Mouse (Mus musculus): ENCODE results near the gene Peli1. TPM values are rescaled to one million over a fixed set of nuclear protein-coding genes. Genes with fewer than 3 reads are reported as not detected.
"Not testable (repeated sequence)": the region's sequence is repeated elsewhere in the genome, so short reads cannot be mapped to it uniquely, and the experiment has no call there.

Peli1 gene
- polyA plus RNA-seq, 1 experiment: 9.1 TPM

GRCm38 (mm10) chr11:21175063-21175462 lies 84.0 kb downstream of the Peli1 start:
- WGBS: 63% methylated on average over 7 of the region's 7 CpGs
- Histone ChIP-seq H3K27ac (ENCODE audit: control insufficient read depth, insufficient read depth, low read depth, low read length, poor library complexity) (no peak overlapping the region), H3K4me1 (ENCODE audit: control insufficient read depth, insufficient read depth, low read length) (peaks cover 1% of the 10 kb centered on the region; the same call in 1 of the 2 replicates)

GRCm38 (mm10) chr11:21176491-21176890 lies 85.4 kb downstream of the Peli1 start:
- no peak for TF ChIP-seq POLR2A (IDR thresholded peaks at IDR 0.05; ENCODE audit: borderline replicate concordance, control insufficient read depth, low read depth, low read length)
- TF ChIP-seq CTCF (IDR thresholded peaks at IDR 0.05; ENCODE audit: control insufficient read depth, insufficient read depth, low read length): no peak
- Histone ChIP-seq H3K27ac (ENCODE audit: control insufficient read depth, insufficient read depth, low read depth, low read length, poor library complexity) (no peak overlapping the region), H3K4me1 (ENCODE audit: control insufficient read depth, insufficient read depth, low read length) (peaks cover 2% of the 10 kb centered on the region), H3K4me3 (replicated peaks; ENCODE audit: control insufficient read depth, low read depth, low read length) (no peak overlapping the region)

More at GRCm38 (mm10) chr11:21175063-21175462, 84.0 kb downstream of the Peli1 start:
- TF ChIP-seq POLR2A (IDR thresholded peaks at IDR 0.05; ENCODE audit: borderline replicate concordance, control insufficient read depth, low read depth, low read length) (no peak), CTCF (IDR thresholded peaks at IDR 0.05; ENCODE audit: control insufficient read depth, insufficient read depth, low read length) (no peak)
- H3K4me3 ChIP-seq (replicated peaks; ENCODE audit: control insufficient read depth, low read depth, low read length): no peak overlapping the region

- H3K4me3 ChIP-seq (replicated peaks; ENCODE audit: control insufficient read depth, low read depth, low read length): no peak overlapping the region
- H3K27ac ChIP-seq (ENCODE audit: control insufficient read depth, insufficient read depth, low read depth, low read length, poor library complexity): no peak overlapping the region; the same call in 1 of the 2 replicates
- TF ChIP-seq CTCF (IDR thresholded peaks at IDR 0.05; ENCODE audit: control insufficient read depth, insufficient read depth, low read length) (peak; percentile 37), POLR2A (IDR thresholded peaks at IDR 0.05; ENCODE audit: borderline replicate concordance, control insufficient read depth, low read depth, low read length) (no peak)
- peaks cover 1% of the 10 kb centered on the region for H3K4me1 ChIP-seq (ENCODE audit: control insufficient read depth, insufficient read depth, low read length)
- WGBS: 18% methylated on average over 4 of the region's 4 CpGs
Measured at GRCm38 (mm10) chr11:21178343-21178742, 87.3 kb downstream of the Peli1 start.

GRCm38 (mm10) chr11:21178998-21179645 lies 88.0 kb downstream of the Peli1 start:
- TF ChIP-seq CTCF (IDR thresholded peaks at IDR 0.05; ENCODE audit: control insufficient read depth, insufficient read depth, low read length): no peak
- TF ChIP-seq POLR2A (IDR thresholded peaks at IDR 0.05; ENCODE audit: borderline replicate concordance, control insufficient read depth, low read depth, low read length): no peak
- H3K4me1 ChIP-seq (ENCODE audit: control insufficient read depth, insufficient read depth, low read length): peaks cover 1% of the 10 kb centered on the region
- H3K4me3 ChIP-seq (replicated peaks; ENCODE audit: control insufficient read depth, low read depth, low read length): no peak overlapping the region
- WGBS: 33% methylated on average over 8 of the region's 8 CpGs
- H3K27ac ChIP-seq (ENCODE audit: control insufficient read depth, insufficient read depth, low read depth, low read length, poor library complexity): no peak overlapping the region; the same call in 1 of the 2 replicates

GRCm38 (mm10) chr11:21179873-21180272 lies 88.8 kb downstream of the Peli1 start:
- H3K27ac ChIP-seq (ENCODE audit: control insufficient read depth, insufficient read depth, low read depth, low read length, poor library complexity): peak overlapping the region; percentile 24; the same call in 1 of the 2 replicates
- WGBS: 76% methylated on average over 9 of the region's 9 CpGs

GRCm38 (mm10) chr11:21180650-21181049 lies 89.6 kb downstream of the Peli1 start:
- H3K4me1 ChIP-seq (ENCODE audit: control insufficient read depth, insufficient read depth, low read length): peaks cover 1% of the 10 kb centered on the region
- WGBS: 0% methylated on average over 1 of the region's 1 CpGs
- no peak overlapping the region for H3K4me3 ChIP-seq (replicated peaks; ENCODE audit: control insufficient read depth, low read depth, low read length)
- TF ChIP-seq POLR2A (IDR thresholded peaks at IDR 0.05; ENCODE audit: borderline replicate concordance, control insufficient read depth, low read depth, low read length): no peak
- TF ChIP-seq CTCF (IDR thresholded peaks at IDR 0.05; ENCODE audit: control insufficient read depth, insufficient read depth, low read length): no peak
- peak overlapping the region; percentile 24; the same call in 1 of the 2 replicates for H3K27ac ChIP-seq (ENCODE audit: control insufficient read depth, insufficient read depth, low read depth, low read length, poor library complexity)

More at GRCm38 (mm10) chr11:21179873-21180272, 88.8 kb downstream of the Peli1 start:
- H3K4me3 ChIP-seq (replicated peaks; ENCODE audit: control insufficient read depth, low read depth, low read length); H3K4me1 ChIP-seq (ENCODE audit: control insufficient read depth, insufficient read depth, low read length): not testable (repeated sequence)

GRCm38 (mm10) chr11:21181616-21182015 lies 90.5 kb downstream of the Peli1 start:
- Histone ChIP-seq H3K27ac (ENCODE audit: control insufficient read depth, insufficient read depth, low read depth, low read length, poor library complexity) (no peak overlapping the region), H3K4me1 (ENCODE audit: control insufficient read depth, insufficient read depth, low read length) (peaks cover 1% of the 10 kb centered on the region), H3K4me3 (replicated peaks; ENCODE audit: control insufficient read depth, low read depth, low read length) (no peak overlapping the region)
- 85% methylated on average over 2 of the region's 2 CpGs for WGBS
- TF ChIP-seq CTCF (IDR thresholded peaks at IDR 0.05; ENCODE audit: control insufficient read depth, insufficient read depth, low read length) (no peak), POLR2A (IDR thresholded peaks at IDR 0.05; ENCODE audit: borderline replicate concordance, control insufficient read depth, low read depth, low read length) (no peak)

- H3K4me3 ChIP-seq (replicated peaks; ENCODE audit: control insufficient read depth, low read depth, low read length): no peak overlapping the region
- 5% methylated on average over 1 of the region's 1 CpGs for WGBS
- TF ChIP-seq CTCF (IDR thresholded peaks at IDR 0.05; ENCODE audit: control insufficient read depth, insufficient read depth, low read length): no peak
- TF ChIP-seq POLR2A (IDR thresholded peaks at IDR 0.05; ENCODE audit: borderline replicate concordance, control insufficient read depth, low read depth, low read length): no peak
- no peak overlapping the region for H3K27ac ChIP-seq (ENCODE audit: control insufficient read depth, insufficient read depth, low read depth, low read length, poor library complexity)
- peaks cover 1% of the 10 kb centered on the region for H3K4me1 ChIP-seq (ENCODE audit: control insufficient read depth, insufficient read depth, low read length)
Measured at GRCm38 (mm10) chr11:21182709-21183108, 91.6 kb downstream of the Peli1 start.

GRCm38 (mm10) chr11:21191821-21192220 lies 100.7 kb downstream of the Peli1 start:
- not testable (repeated sequence) for H3K27ac ChIP-seq (ENCODE audit: control insufficient read depth, insufficient read depth, low read depth, low read length, poor library complexity); H3K4me3 ChIP-seq (replicated peaks; ENCODE audit: control insufficient read depth, low read depth, low read length); H3K4me1 ChIP-seq (ENCODE audit: control insufficient read depth, insufficient read depth, low read length)
- 63% methylated on average over 8 of the region's 8 CpGs for WGBS
